Mouse (Mus musculus) kidney, embryonic 16.5 days (tissue): Measurements from ENCODE around the gene Cxcl13. TPM values are rescaled to one million over a fixed set of nuclear protein-coding genes. Genes with fewer than 3 reads are reported as not detected.

Experiments used
- polyA plus RNA-seq: library from polyadenylated mRNA; unstranded; fragments of >200 nt; fragmentation: Nextera tagmentation; extraction: Ambion mirVana; gene quantifications from 2 replicates; pipeline ENCODE4 v1.2.1, GENCODE M21; 2015

The Cxcl13 gene
- polyA plus RNA-seq, 1 experiment from 2014 or later = 6.5 TPM

Other genes with a start within 250 kb of the Cxcl13 start
- not detected in 2 replicates for gene Gm7978, start 220.8 kb upstream of the Cxcl13 start, polyA plus RNA-seq
- not detected in 2 replicates for gene Gm7982, start 214.9 kb upstream of the Cxcl13 start, polyA plus RNA-seq
- not detected in 2 replicates for gene E330014E10Rik, start 181.0 kb upstream of the Cxcl13 start, polyA plus RNA-seq
- 18.4 and 23.9 TPM in 2 replicates for gene Cnot6l, start 207.2 kb downstream of the Cxcl13 start, polyA plus RNA-seq